Mouse (Mus musculus) retina, adult 2 months (tissue): ENCODE measurements around the gene Racgap1.

Experiments
- DNase-seq: peaks from one replicate; pipeline ENCODE4 v3.0.0-alpha.2; 2012; ENCODE audit warnings: low read depth, low spot score

Racgap1 gene

DNA sequence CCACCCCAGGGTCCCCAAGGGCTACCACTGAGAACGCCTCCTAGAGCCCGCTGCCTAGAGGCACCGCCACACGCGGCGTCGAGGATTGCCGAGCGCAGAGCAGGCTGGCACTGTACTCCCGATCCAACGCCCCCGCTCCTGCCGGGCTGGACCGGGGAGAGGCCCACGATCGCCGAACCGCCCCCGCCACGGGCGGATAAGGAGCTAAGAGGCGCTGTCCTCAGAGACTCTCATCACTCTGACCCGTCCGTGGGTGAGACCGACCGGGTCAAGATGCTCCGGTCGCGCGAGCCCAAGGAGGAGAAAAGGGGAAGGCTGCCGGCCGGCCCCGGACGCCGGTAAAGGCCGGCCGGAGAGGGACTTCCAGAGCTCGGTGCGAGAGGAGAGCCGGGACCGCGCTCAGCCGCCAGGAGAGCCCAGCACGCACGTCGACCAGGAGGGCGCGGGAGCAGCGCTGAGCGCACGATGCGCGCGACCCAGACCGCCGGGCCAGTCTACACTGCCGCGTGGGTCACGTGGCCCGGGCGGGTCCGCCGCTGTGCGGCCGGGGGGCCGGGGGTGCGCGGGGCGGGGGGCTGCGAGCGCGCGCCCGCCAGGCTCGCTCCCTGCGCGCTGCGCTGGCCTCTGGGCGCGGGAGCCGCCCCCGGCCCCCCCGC is 60.9 kb downstream of the Racgap1 start, which contains the start of gene Aqp5:
TSS of gene Aqp5 (plus strand) at position 354 of the 656 bp plus-strand sequence.
- no peak for DNase-seq

DNA sequence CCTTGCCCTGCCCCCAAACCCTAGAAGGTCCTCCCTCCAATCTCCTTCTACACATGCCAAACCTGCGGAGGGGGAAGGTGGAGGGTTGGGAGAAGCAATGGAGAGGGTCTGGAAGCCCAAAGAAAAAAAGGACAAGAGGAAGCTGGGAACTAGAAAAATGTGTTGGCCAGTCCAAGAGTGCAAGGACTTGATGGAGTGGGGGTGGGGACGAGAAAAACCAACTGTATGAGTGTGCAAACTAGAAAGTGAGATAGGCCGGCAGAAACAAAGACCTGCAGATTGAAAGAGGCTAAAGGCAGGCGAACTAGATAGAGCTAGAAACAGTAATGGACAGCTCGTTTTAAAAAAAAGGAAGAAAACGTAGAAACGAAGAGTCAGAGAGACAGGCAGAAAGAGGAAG is 61.8 kb downstream of the Racgap1 start:
- no peak for DNase-seq

DNA sequence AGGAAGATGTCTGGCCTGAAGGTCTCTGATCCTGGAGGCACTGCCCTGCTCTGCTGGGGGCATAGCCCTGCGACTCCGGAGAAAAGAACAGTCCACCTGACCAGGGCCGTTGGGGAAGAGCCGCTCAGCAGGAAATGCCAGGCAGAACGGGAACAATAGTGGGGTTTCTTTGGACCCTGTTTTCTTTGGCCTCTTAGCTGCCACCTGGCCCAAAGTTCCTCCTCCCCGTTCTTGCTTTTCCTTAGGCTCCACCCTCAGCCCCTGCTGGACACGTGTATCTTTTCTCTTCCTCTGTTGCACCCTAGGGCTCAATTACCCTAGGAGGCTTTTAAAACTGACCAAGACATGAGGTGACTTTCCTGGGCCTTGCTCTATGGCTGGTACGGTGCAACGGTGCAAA is 62.2 kb downstream of the Racgap1 start:
- no peak for DNase-seq

DNA sequence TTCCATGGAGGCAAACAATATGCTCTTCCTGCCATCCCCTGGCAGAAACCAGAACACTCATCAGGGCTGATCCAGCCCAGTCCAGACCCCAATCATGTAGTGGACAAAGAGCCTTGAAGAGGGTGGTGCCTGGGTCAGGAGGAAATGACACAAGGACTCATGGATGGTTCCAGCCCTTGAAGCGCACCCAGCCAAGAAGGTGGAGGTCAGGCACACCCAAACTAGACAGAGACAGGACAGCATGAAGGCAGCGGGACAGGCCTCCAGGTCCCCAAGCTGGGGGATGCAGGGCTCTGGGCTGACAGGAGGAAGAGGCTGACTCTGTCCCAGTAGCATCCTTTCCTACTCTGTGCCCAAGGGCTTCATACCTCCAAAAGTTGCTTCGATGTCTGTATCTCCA is 64.9 kb downstream of the Racgap1 start:
- DNase-seq = no peak

DNA sequence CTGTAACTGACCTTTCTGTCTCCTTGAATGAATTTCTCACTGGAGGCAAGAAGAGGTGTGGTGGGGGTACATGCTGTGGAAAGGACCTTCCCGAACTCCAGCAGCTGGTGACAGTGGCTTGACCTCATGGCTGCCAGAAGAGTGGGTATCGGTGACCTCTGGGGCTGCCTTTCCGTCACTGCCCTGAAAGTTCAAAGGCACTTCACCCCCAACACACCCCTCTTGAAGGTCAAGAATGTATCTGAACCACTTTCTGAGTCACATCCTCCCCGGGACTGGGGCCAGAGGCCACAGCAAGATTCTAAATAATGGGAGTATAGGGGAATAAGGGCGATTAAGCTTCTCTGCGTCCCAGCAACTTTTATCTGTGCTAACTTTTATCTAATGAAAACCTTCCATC is 65.7 kb downstream of the Racgap1 start:
- DNase-seq = no peak

DNA sequence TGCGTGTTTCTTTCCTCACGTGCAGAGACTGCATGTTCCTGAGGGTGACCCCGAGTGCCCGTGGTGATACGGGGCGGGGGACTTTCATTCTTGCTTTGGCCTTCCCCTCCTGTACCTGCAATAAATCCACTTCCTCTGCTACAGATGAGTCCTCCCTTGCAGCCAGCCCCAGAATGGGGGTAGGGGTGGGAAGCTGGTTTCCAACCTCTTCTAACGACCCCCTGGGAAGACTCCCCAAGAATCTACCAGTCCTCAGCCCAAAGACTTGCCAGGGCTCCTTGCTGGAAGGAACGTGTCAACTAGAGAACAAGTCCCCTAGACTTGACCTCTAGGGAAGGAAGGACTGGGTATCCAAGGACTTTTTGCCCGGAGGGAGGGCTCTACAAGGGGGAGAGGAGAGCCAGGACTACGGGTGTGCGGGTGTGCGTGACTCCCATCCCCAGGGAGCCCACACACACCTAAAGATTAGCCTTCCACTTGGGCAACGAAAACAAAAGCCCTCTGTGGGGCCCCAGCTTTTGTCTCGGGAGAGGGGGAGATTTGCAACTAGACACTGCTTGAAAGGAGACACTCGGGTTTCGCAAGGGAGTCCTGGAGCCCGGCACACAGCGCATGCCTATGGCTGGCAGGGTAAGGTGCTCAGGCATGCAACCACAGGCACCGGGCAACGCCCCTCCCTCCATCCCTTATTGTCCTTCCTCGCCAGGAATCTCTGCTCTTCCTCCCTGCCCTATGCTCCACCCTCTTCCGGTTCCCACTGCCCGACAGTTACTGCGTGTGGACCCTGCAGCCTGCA is 66.9 kb downstream of the Racgap1 start:
- DNase-seq = no peak

DNA sequence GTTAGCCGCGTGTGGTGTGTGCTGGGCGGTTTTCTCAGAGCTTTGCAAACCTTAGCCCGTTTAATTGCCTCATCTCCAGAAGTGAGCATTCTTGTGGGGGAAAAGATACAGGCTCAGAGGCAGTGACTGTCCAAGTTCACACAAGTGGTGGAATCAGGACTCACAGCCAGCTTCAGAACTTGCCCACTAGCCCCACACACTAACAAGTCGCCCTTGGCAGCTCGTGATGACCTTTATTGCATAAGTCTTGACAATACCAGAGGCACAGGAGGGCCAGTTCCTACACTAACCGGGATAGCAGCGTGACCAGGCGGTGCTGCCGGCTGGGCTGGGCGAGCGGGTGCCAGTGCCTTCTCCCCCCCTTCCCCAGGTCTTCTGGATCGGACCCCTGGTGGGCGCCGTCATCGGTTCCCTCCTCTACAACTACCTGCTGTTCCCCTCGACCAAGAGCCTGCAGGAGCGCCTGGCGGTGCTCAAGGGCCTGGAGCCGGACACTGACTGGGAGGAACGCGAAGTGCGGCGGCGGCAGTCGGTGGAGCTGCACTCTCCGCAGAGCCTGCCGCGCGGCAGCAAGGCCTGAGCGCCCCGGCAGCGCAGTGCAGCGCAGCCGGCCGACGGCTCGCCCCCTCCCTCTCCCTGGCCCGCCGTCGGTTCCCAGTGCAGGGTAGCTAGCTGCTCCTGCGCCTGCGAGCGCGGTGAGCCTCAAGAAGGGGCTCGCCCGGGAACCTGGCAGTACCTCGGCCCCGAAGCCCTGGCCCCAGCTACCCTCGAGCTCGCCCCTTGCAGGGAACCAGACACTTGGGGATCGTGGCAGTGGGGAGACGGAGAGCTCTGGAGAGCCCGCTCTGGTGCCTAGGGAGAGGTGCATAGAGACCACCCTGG is 67.8 kb downstream of the Racgap1 start:
- no peak for DNase-seq

DNA sequence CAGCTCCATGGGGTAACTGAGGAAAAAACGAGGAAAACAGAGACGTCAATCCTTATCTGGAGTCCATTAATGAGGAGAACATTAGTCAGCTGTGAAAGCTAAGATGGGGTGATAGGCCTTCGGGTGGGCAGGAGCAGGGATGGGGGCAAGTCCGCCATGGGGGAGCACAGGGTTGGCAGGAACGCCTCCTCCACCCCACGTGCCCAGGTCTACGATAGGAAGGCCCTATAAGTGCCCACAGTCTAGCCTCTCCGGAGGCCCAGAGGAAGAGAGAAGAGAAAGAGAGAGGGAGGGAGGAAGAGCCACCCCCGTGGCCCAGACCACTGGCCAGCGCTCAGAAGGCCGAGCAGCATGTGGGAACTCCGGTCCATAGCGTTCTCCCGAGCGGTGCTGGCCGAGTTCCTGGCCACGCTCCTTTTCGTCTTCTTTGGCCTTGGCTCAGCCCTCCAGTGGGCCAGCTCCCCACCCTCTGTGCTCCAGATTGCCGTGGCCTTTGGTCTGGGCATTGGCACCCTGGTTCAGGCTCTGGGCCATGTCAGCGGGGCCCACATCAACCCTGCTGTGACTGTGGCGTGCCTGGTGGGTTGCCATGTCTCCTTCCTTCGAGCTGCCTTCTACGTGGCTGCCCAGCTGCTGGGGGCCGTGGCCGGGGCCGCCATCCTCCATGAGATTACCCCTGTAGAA is 72.5 kb downstream of the Racgap1 start, which contains the start of gene Aqp2:
TSS of gene Aqp2 (plus strand) at position 254 of the 684 bp plus-strand sequence.
- DNase-seq = no peak
